Mouse (Mus musculus) lung, postnatal 0 days (tissue): ENCODE measurements at regions not wholly inside any gene's neighbourhood (a gene's known extent, or its start where the extent isn't known, plus 50 kb on each side); places are given as distances from the start of the nearest gene placed in this dataset.
"Not testable (repeated sequence)": the region's sequence is repeated elsewhere in the genome, so short reads cannot be mapped to it uniquely, and the experiment has no call there.

ENCODE experiments used
- ATAC-seq: fragments of 200-750 bp; cut with Nextera tagmentation; 2 replicates; pipeline ENCODE4 v1.8.0; 2017; ENCODE audit warnings: moderate library complexity
- DNase-seq: peaks from one replicate; pipeline ENCODE4 v3.0.0-alpha.2; 2016; ENCODE audit warnings: low spot score
- H3K27ac ChIP-seq: fragments of 300-500 bp; sonication (generic); 2 replicates; pipeline ENCODE4 v1.5.1; 2014; ENCODE audit warnings: antibody characterized with exemption, mild to moderate bottlenecking, low read length, mixed read lengths
- H3K27me3 ChIP-seq: fragments of 300-500 bp; sonication (generic); replicated peaks from 2 replicates; pipeline ENCODE4 v1.6.1; 2014; ENCODE audit warnings: low read length, mixed read lengths; ENCODE audit not compliant: insufficient read depth
- H3K36me3 ChIP-seq: fragments of 300-500 bp; sonication (generic); 2 replicates; pipeline ENCODE4 v1.6.1; 2014; ENCODE audit warnings: low read length, mixed read lengths; ENCODE audit not compliant: insufficient read depth
- H3K4me1 ChIP-seq: fragments of 300-500 bp; sonication (generic); 2 replicates; pipeline ENCODE4 v1.6.1; 2014; ENCODE audit warnings: antibody characterized with exemption, low read depth, low read length, mixed read lengths; ENCODE audit not compliant: insufficient read depth
- H3K4me2 ChIP-seq: fragments of 300-500 bp; sonication (generic); replicated peaks from 2 replicates; pipeline ENCODE4 v1.6.1; 2014; ENCODE audit warnings: low read depth, mild to moderate bottlenecking, low read length, moderate library complexity, mixed read lengths
- H3K4me3 ChIP-seq: fragments of 300-500 bp; sonication (generic); 2 replicates; pipeline ENCODE4 v1.5.1; 2014; ENCODE audit warnings: low read depth, low read length
- H3K9ac ChIP-seq: fragments of 300-500 bp; sonication (generic); replicated peaks from 2 replicates; pipeline ENCODE4 v1.6.1; 2014; ENCODE audit warnings: low read depth, mild to moderate bottlenecking
- H3K9me3 ChIP-seq: fragments of 300-500 bp; sonication (generic); 2 replicates; pipeline ENCODE4 v1.6.1; 2016; ENCODE audit warnings: low read length, mixed read lengths
- CTCF ChIP-seq: IDR thresholded peaks from 2 replicates; pipeline ENCODE4 v1.5.1; 2016; ENCODE audit warnings: antibody characterized with exemption, mild to moderate bottlenecking
- EP300 ChIP-seq: IDR thresholded peaks from 2 replicates; pipeline ENCODE4 v1.6.1; 2016; ENCODE audit warnings: antibody characterized with exemption, mild to moderate bottlenecking, control low read depth
- WGBS: fragments of 180-500 bp; shearing (Covaris S2); extraction: QIAGEN DNeasy Blood & Tissue Kit; methylation state at CpG from one replicate; pipeline ENCODE4 v1.1.7; 2014; 5-methylcytosine and 5-hydroxymethylcytosine counted together

GRCm38 (mm10) chr13:107781221-107781620, 263.0 kb upstream of the Smim15 start:
- 91% methylated on average over 2 of the region's 2 CpGs for WGBS
- H3K36me3 ChIP-seq = no peaks in the 10 kb centered on the region
- no peak for DNase-seq
- no peak overlapping the region for H3K27ac ChIP-seq
- H3K9ac ChIP-seq = no peak overlapping the region
- H3K27me3 ChIP-seq = no peaks in the 10 kb centered on the region
- no peaks in the 10 kb centered on the region for H3K9me3 ChIP-seq
- no peak for TF ChIP-seq CTCF
- TF ChIP-seq EP300 = no peak
- no peak overlapping the region for H3K4me2 ChIP-seq
- H3K4me3 ChIP-seq = no peak overlapping the region
- H3K4me1 ChIP-seq = no peaks in the 10 kb centered on the region
- ATAC-seq = no peak

DNA sequence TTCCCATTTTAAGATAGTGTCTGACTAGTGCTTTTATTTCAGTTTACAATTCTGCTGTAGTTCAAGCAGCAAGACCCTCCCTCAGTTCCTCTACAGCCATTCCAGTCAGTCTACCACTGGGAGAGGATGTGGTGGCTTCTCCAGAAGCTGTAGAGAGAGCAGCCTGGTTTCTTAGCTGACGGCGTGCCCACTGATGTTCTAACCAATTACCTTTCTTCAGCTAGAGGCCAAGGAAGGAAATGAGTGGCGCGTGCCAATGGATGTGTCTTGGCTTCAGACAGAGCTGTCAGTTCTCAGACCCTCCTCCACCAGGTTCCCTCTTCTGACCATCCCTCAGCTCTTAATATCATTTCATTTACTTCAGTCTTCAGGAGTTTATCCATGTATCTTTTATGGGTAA, 264.7 kb upstream of the Smim15 start:
- H3K4me1 ChIP-seq = no peaks in the 10 kb centered on the region
- H3K4me2 ChIP-seq = no peak overlapping the region
- DNase-seq (no peak), ATAC-seq (no peak)
- no peak for TF ChIP-seq CTCF
- no peak for TF ChIP-seq EP300
- H3K4me3 ChIP-seq = no peak overlapping the region
- no peaks in the 10 kb centered on the region for H3K27me3 ChIP-seq
- no peak overlapping the region for H3K9ac ChIP-seq
- H3K36me3 ChIP-seq = no peaks in the 10 kb centered on the region
- 87% methylated on average over 4 of the region's 4 CpGs for WGBS
- no peaks in the 10 kb centered on the region for H3K9me3 ChIP-seq
- no peak overlapping the region for H3K27ac ChIP-seq

DNA sequence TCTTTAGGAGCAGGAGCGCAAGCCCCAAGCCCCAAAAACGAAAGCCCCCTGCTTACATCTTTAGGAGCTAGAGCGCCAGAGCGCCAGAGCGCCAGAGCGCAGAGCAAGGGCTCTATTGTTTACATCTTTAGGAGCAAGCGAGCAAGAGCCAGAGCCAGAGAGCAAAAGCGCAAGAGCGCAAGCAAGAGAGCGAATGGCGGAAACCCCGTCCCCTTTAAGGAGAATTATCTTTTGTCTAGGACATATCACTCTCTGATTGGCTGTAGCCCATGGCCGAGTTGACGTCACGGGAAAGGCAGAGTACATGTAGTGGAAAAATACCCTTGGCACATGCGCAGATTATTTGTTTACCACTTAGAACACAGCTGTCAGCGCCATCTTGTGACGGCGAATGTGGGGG, 269.7 kb upstream of the Smim15 start:
- not testable (repeated sequence) for ATAC-seq, DNase-seq, H3K36me3 ChIP-seq, H3K9ac ChIP-seq, H3K27ac ChIP-seq, H3K27me3 ChIP-seq, H3K4me1 ChIP-seq, H3K9me3 ChIP-seq, H3K4me2 ChIP-seq, H3K4me3 ChIP-seq
- WGBS = 96% methylated on average over 13 of the region's 19 CpGs

- TF ChIP-seq CTCF = no peak
- no peak for TF ChIP-seq EP300
- no peak overlapping the region for H3K9ac ChIP-seq
- no peaks in the 10 kb centered on the region for H3K27me3 ChIP-seq
- no peak overlapping the region for H3K27ac ChIP-seq
- peaks cover 5% of the 10 kb centered on the region; the same call in 1 of the 2 replicates for H3K36me3 ChIP-seq
- no peaks in the 10 kb centered on the region for H3K4me1 ChIP-seq
- no peak overlapping the region for H3K4me3 ChIP-seq
- H3K9me3 ChIP-seq = no peaks in the 10 kb centered on the region
- DNase-seq = no peak
- H3K4me2 ChIP-seq = no peak overlapping the region
- no peak for ATAC-seq
- WGBS = 74% methylated on average over 2 of the region's 2 CpGs
Observed at GRCm38 (mm10) chr13:107767262-107767624, 277.0 kb upstream of the Smim15 start.

- peaks cover 5% of the 10 kb centered on the region; the same call in 1 of the 2 replicates for H3K36me3 ChIP-seq
- H3K27me3 ChIP-seq = no peaks in the 10 kb centered on the region
- H3K9ac ChIP-seq = no peak overlapping the region
- TF ChIP-seq CTCF (no peak), EP300 (no peak)
- H3K9me3 ChIP-seq = no peaks in the 10 kb centered on the region
- DNase-seq (no peak), ATAC-seq (no peak)
- no peak overlapping the region for H3K27ac ChIP-seq
- no peak overlapping the region for H3K4me2 ChIP-seq
- 80% methylated on average over 13 of the region's 13 CpGs for WGBS
- H3K4me1 ChIP-seq = no peaks in the 10 kb centered on the region
- no peak overlapping the region for H3K4me3 ChIP-seq
Observed at GRCm38 (mm10) chr13:107766397-107767261, 277.6 kb upstream of the Smim15 start.

DNA sequence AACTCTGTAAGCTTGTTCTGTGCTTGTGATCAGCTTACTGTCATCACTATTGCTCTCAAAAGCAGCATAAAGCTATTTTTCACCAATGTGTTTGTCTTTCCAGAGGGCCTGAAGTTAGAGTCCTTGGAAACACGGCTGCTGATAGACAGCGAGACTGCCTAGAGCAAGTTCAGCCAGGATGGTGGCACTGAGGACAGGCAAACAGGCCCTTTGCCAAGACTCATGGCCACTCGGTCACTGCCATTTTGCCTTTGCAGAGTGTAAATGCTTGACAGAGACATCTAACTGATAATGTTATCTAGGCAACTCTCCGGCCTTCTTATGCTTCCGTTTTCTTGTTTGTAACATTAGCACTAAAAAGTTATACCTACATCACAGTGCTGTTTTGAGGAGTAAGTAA, 280.3 kb upstream of the Smim15 start:
- ATAC-seq (no peak), DNase-seq (no peak)
- Histone ChIP-seq H3K9ac (no peak overlapping the region), H3K9me3 (no peaks in the 10 kb centered on the region), H3K4me2 (no peak overlapping the region), H3K27me3 (no peaks in the 10 kb centered on the region), H3K4me3 (no peak overlapping the region), H3K36me3 (no peaks in the 10 kb centered on the region), H3K27ac (no peak overlapping the region), H3K4me1 (no peaks in the 10 kb centered on the region)
- 86% methylated on average over 5 of the region's 5 CpGs for WGBS
- TF ChIP-seq CTCF (no peak), EP300 (no peak)
